Mouse (Mus musculus): ENCODE measurements at regions not wholly inside any gene's neighbourhood (a gene's known extent, or its start where the extent isn't known, plus 50 kb on each side); places are given as distances from the start of the nearest gene placed in this dataset.

DNA sequence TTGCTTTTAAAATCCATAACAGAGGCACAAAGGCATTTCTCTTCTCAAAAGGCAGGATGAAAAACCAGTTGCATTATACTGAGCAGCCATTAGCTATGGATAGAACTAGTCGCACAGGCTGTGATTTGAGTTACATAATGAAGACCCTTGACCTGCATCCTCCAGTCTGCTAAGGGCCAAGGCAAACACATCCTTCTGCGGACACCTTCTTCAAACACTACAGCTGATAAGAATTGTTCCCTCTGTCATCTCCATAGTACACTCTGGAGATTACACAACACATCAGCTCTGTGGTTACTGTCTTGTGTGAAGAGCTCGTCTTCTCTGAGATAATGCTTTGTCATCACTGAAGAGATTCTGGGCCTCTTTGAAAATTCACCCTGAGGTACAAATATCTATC, 307.3 kb upstream of the Clint1 start:
- no peaks in the 10 kb centered on the region for H3K36me3 ChIP-seq (ENCODE audit: control insufficient read depth, insufficient read depth, low read length)
- DNase-seq (ENCODE audit: low read depth in 1 of 2, low spot score in 2 of 2) = no peak
- TF ChIP-seq POLR2A (IDR thresholded peaks at IDR 0.05; ENCODE audit: low read depth, low read length) (no peak), CTCF (IDR thresholded peaks at IDR 0.05; ENCODE audit: extremely low read depth, insufficient read depth, insufficient read length, insufficient replicate concordance) (no peak)
- no peak overlapping the region for H3K27ac ChIP-seq (ENCODE audit: insufficient read depth, low read length)
- 84% methylated on average over 3 of the region's 3 CpGs for WGBS
- H3K4me1 ChIP-seq (ENCODE audit: control insufficient read depth, insufficient read depth, insufficient read length) = no peaks in the 10 kb centered on the region; the same call in 1 of the 2 replicates
- H3K27me3 ChIP-seq (ENCODE audit: control insufficient read depth, insufficient read depth, low read length) = no peaks in the 10 kb centered on the region
- H3K4me3 ChIP-seq (ENCODE audit: extremely low read depth, insufficient read depth, insufficient read length) = no peak overlapping the region

DNA sequence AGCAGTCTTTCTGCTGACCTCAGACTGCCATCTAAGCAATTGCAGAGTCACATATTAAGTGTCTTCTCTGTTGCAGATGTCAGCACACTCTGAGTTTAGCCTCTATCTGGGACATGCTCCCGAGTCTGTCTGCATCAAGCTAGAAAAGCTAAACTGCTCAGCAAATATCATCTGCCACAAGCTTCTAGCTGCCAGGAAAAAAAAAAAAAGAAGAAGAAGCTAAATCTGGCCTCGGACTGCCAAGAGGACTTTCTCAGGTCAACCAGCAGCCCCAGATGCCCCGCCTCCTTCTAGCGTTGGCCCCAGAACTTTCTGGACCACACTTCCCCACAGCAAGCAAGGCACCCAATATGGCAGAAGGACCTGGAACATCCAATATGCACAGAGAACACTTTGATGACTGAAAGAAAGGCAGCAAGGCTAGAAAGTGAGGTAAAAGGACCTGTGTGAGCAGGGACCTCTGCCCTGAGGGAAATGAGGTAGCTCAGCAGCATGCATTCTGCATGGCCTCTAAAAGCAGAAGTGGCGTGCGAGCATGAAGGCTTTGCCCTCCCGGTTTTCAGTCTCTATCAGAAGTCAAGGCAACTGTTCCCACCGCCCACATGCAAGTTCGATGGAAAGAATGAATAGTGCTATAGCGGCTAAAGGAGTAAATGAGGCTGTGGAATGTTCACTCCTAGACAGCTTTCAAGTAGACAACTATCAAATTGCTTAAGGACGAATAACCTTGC, 305.8 kb upstream of the Clint1 start:
- peak in 1 of 2 experiments; percentile 15 for DNase-seq (ENCODE audit: low read depth in 1 of 2, low spot score in 2 of 2)
- Histone ChIP-seq H3K36me3 (ENCODE audit: control insufficient read depth, insufficient read depth, low read length) (no peaks in the 10 kb centered on the region), H3K4me3 (ENCODE audit: extremely low read depth, insufficient read depth, insufficient read length) (no peak overlapping the region), H3K27me3 (ENCODE audit: control insufficient read depth, insufficient read depth, low read length) (no peaks in the 10 kb centered on the region), H3K27ac (ENCODE audit: insufficient read depth, low read length) (no peak overlapping the region), H3K4me1 (ENCODE audit: control insufficient read depth, insufficient read depth, insufficient read length) (no peaks in the 10 kb centered on the region; the same call in 1 of the 2 replicates)
- 37% methylated on average over 11 of the region's 11 CpGs for WGBS
- TF ChIP-seq CTCF (IDR thresholded peaks at IDR 0.05; ENCODE audit: extremely low read depth, insufficient read depth, insufficient read length, insufficient replicate concordance) (no peak), POLR2A (IDR thresholded peaks at IDR 0.05; ENCODE audit: low read depth, low read length) (no peak)

DNA sequence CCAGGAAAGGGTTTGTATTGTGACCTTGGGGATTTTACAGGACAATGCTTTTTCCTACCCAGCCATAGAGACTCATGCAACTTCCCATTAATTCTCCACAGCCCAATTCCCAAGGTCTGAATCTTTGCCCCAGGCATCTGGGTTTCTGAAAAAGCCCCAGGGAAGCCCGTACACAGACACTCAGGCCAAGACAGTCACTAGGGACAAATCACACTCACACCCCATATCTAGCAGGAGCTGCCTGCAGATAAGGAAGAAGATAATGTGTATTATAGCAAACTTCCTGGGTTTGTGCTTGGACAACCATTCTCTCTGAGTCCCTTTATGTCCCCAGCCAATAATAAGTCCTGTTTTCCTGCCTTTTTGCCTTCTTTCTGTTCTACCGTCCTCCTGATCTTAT, 305.0 kb upstream of the Clint1 start:
- 86% methylated on average over 2 of the region's 2 CpGs for WGBS
- TF ChIP-seq POLR2A (IDR thresholded peaks at IDR 0.05; ENCODE audit: low read depth, low read length) (no peak), CTCF (IDR thresholded peaks at IDR 0.05; ENCODE audit: extremely low read depth, insufficient read depth, insufficient read length, insufficient replicate concordance) (no peak)
- Histone ChIP-seq H3K27me3 (ENCODE audit: control insufficient read depth, insufficient read depth, low read length) (no peaks in the 10 kb centered on the region), H3K36me3 (ENCODE audit: control insufficient read depth, insufficient read depth, low read length) (no peaks in the 10 kb centered on the region), H3K4me3 (ENCODE audit: extremely low read depth, insufficient read depth, insufficient read length) (no peak overlapping the region), H3K27ac (ENCODE audit: insufficient read depth, low read length) (no peak overlapping the region), H3K4me1 (ENCODE audit: control insufficient read depth, insufficient read depth, insufficient read length) (no peaks in the 10 kb centered on the region; the same call in 1 of the 2 replicates)
- no peak for DNase-seq (ENCODE audit: low read depth in 1 of 2, low spot score in 2 of 2)

DNA sequence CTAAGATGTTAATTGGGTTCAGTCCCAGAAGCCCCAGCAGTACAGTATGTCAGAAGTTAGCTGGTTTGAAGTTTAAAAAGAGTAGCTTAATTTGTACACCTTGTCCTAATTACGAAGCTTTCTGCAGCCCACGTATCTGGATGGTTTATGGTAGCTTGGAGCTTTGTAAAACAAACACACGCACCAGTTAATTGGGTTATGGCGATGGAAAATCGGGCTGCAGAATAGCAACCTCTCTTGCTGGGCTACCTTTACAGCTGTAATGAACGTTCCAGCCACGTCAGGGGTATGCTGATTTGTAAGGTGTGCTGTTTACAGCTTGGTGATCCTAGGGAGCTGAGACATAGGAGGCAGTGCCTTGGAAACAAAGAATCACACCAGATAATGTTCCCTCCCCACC, 301.5 kb upstream of the Clint1 start:
- Histone ChIP-seq H3K4me3 (ENCODE audit: extremely low read depth, insufficient read depth, insufficient read length) (no peak overlapping the region), H3K27ac (ENCODE audit: insufficient read depth, low read length) (no peak overlapping the region), H3K36me3 (ENCODE audit: control insufficient read depth, insufficient read depth, low read length) (no peaks in the 10 kb centered on the region), H3K4me1 (ENCODE audit: control insufficient read depth, insufficient read depth, insufficient read length) (no peaks in the 10 kb centered on the region; the same call in 1 of the 2 replicates), H3K27me3 (ENCODE audit: control insufficient read depth, insufficient read depth, low read length) (no peaks in the 10 kb centered on the region)
- no peak for DNase-seq (ENCODE audit: low read depth in 1 of 2, low spot score in 2 of 2)
- WGBS = 60% methylated on average over 7 of the region's 7 CpGs
- TF ChIP-seq CTCF (IDR thresholded peaks at IDR 0.05; ENCODE audit: extremely low read depth, insufficient read depth, insufficient read length, insufficient replicate concordance) (no peak), POLR2A (IDR thresholded peaks at IDR 0.05; ENCODE audit: low read depth, low read length) (no peak)

DNA sequence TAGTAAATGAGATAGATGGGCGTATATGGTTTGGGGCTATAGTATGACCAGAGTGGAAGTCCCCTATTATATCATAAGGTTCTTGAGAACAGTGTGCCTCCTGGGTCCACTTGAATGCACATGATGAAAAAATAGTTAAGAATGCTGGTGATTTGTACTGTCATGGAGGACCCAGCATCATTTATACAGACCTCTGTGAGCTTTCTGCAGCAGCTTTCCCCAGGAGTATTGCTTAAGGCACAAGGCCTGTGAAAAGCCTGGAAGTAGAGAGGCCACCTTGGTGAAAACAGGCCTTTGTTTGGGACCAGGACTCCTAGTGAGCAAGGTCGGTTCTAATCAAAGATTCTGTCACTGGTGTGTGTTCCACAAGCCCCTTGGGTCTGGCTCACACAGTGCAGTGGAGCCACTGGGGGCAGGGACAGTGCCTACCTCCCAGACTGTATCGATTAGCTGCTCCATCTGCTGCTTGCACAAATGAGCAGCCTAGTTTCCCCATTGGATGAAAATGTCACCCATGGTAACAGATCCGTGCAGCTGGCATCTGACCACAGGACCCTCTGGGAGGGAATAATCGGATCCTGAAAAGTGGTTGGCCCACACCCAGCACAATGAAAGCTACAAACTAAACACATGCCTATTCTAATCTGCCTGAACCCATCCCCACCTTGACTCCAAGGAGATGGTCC, 274.2 kb upstream of the Clint1 start:
- Histone ChIP-seq H3K27me3 (ENCODE audit: control insufficient read depth, insufficient read depth, low read length) (no peaks in the 10 kb centered on the region), H3K4me3 (ENCODE audit: extremely low read depth, insufficient read depth, insufficient read length) (no peak overlapping the region), H3K27ac (ENCODE audit: insufficient read depth, low read length) (no peak overlapping the region), H3K4me1 (ENCODE audit: control insufficient read depth, insufficient read depth, insufficient read length) (no peaks in the 10 kb centered on the region), H3K36me3 (ENCODE audit: control insufficient read depth, insufficient read depth, low read length) (no peaks in the 10 kb centered on the region)
- DNase-seq (ENCODE audit: low read depth in 1 of 2, low spot score in 2 of 2) = no peak
- no peak for TF ChIP-seq POLR2A (IDR thresholded peaks at IDR 0.05; ENCODE audit: low read depth, low read length)
- TF ChIP-seq CTCF (IDR thresholded peaks at IDR 0.05; ENCODE audit: extremely low read depth, insufficient read depth, insufficient read length, insufficient replicate concordance) = no peak
- WGBS = 80% methylated on average over 5 of the region's 5 CpGs

DNA sequence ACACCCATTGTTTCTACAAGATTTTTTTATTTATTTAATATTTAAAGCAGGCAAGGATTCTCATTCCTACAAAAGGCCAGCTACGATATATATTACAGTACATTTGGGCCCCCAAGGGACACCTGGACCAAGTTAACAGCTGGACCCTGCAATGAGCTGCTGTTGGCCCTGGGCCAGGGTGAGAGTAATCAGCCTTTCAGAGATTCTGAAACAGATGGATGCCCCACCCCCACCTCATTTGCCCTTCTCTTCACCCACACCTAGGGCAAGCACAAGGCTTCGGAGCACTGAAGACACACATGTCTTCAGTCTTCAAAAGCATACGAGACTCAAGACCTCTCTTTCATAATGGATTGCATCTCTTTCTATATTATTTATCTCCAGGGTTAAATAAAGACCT, 259.5 kb upstream of the Clint1 start:
- 89% methylated on average over 3 of the region's 3 CpGs for WGBS
- TF ChIP-seq POLR2A (IDR thresholded peaks at IDR 0.05; ENCODE audit: low read depth, low read length) (no peak), CTCF (IDR thresholded peaks at IDR 0.05; ENCODE audit: extremely low read depth, insufficient read depth, insufficient read length, insufficient replicate concordance) (no peak)

More for the DNA sequence above, 259.5 kb upstream of the Clint1 start:
- DNase-seq (ENCODE audit: low read depth in 1 of 2, low spot score in 2 of 2) = no peak
- H3K36me3 ChIP-seq (ENCODE audit: control insufficient read depth, insufficient read depth, low read length) = no peaks in the 10 kb centered on the region
- no peak overlapping the region for H3K4me3 ChIP-seq (ENCODE audit: extremely low read depth, insufficient read depth, insufficient read length)
- no peaks in the 10 kb centered on the region for H3K4me1 ChIP-seq (ENCODE audit: control insufficient read depth, insufficient read depth, insufficient read length)
- H3K27me3 ChIP-seq (ENCODE audit: control insufficient read depth, insufficient read depth, low read length) = peaks cover 3% of the 10 kb centered on the region; the same call in 1 of the 2 replicates
- no peak overlapping the region for H3K27ac ChIP-seq (ENCODE audit: insufficient read depth, low read length)

All from spleen, adult 2 months (tissue).